Mouse (Mus musculus) intestine, postnatal 0 days (tissue): ENCODE results near the gene Zfp512. TPM values are rescaled to one million over a fixed set of nuclear protein-coding genes. Genes with fewer than 3 reads are reported as not detected.
A peak's percentile ranks its signal among the peaks of the same experiment; 100 is the strongest.

Experiments used
- ATAC-seq: fragments of 200-750 bp; cut with Nextera tagmentation; 2 replicates; pipeline ENCODE4 v1.8.0; 2017; ENCODE audit warnings: mild to moderate bottlenecking, moderate TSS enrichment, moderate library complexity
- H3K27ac ChIP-seq: fragments of 300-500 bp; sonication (generic); 2 replicates; pipeline ENCODE4 v1.5.1; 2014; ENCODE audit warnings: mild to moderate bottlenecking, low read depth, low read length, moderate library complexity
- H3K27me3 ChIP-seq: fragments of 300-500 bp; sonication (generic); replicated peaks from 2 replicates; pipeline ENCODE4 v1.6.1; 2014; ENCODE audit warnings: low read length, mixed read lengths; ENCODE audit not compliant: control insufficient read depth, insufficient read depth
- H3K36me3 ChIP-seq: fragments of 300-500 bp; sonication (generic); 2 replicates; pipeline ENCODE4 v1.6.1; 2014; ENCODE audit warnings: mild to moderate bottlenecking, moderate library complexity; ENCODE audit not compliant: control insufficient read depth, insufficient read depth
- H3K4me1 ChIP-seq: fragments of 300-500 bp; sonication (generic); replicated peaks from 2 replicates; pipeline ENCODE4 v1.6.1; 2014; ENCODE audit warnings: antibody characterized with exemption, low read length, mixed read lengths; ENCODE audit not compliant: control insufficient read depth, insufficient read depth
- H3K4me2 ChIP-seq: fragments of 300-500 bp; sonication (generic); replicated peaks from 2 replicates; pipeline ENCODE4 v1.6.1; 2014; ENCODE audit warnings: low read depth, mild to moderate bottlenecking, moderate library complexity
- H3K4me3 ChIP-seq: fragments of 300-500 bp; sonication (generic); 2 replicates; pipeline ENCODE4 v1.5.1; 2014; ENCODE audit warnings: low read depth, low read length
- H3K9ac ChIP-seq: fragments of 300-500 bp; sonication (generic); 2 replicates; pipeline ENCODE4 v1.6.1; 2014; ENCODE audit warnings: mild to moderate bottlenecking, low read depth, low read length
- H3K9me3 ChIP-seq: fragments of 300-500 bp; sonication (generic); 2 replicates; pipeline ENCODE4 v1.6.1; 2016; ENCODE audit warnings: mixed run types; ENCODE audit not compliant: control insufficient read depth
- CTCF ChIP-seq: sonication (generic); IDR thresholded peaks from 2 replicates; pipeline ENCODE4 v1.5.1; 2016; ENCODE audit warnings: low read depth, mild to moderate bottlenecking, control low read depth, antibody characterized with exemption, moderate library complexity
- WGBS: fragments of 180-500 bp; shearing (Covaris S2); extraction: QIAGEN DNeasy Blood & Tissue Kit; methylation state at CpG from one replicate; pipeline ENCODE4 v1.1.7; 2014; 5-methylcytosine and 5-hydroxymethylcytosine counted together
- polyA plus RNA-seq: library from polyadenylated mRNA; unstranded; fragments of >200 nt; fragmentation: Nextera tagmentation; extraction: Ambion mirVana; gene quantifications from 2 replicates; pipeline ENCODE4 v1.2.1, GENCODE M21; 2015

Zfp512 gene
- polyA plus RNA-seq, 1 experiment from 2014 or later = 9.3 TPM

- TF ChIP-seq CTCF = no peak
- Histone ChIP-seq H3K4me1 (0 out of 2 replicates have a peak, but pooled peaks cover 6% of the 10 kb centered on the region), H3K9me3 (no peaks in the 10 kb centered on the region), H3K27ac (no peak overlapping the region), H3K9ac (no peak overlapping the region), H3K27me3 (no peaks in the 10 kb centered on the region), H3K4me3 (no peak overlapping the region), H3K36me3 (0 out of 2 replicates have a peak, but pooled peaks cover under 1% of the 10 kb centered on the region), H3K4me2 (no peak overlapping the region)
- 66% methylated on average over 1 of the region's 1 CpGs for WGBS
- no peak for ATAC-seq
These were observed 39.8 kb downstream of the Zfp512 start for GRCm38 (mm10) chr5:31492031-31492430.

- Histone ChIP-seq H3K4me2 (peak within 1 kb of the TSS; percentile 89), H3K36me3 (peaks cover 14% of the 10 kb centered on the region; the same call in 1 of the 2 replicates), H3K27ac (no peak within 1 kb of the TSS), H3K9ac (peak within 1 kb of the TSS; percentile 57), H3K4me3 (peak within 1 kb of the TSS; percentile 87), H3K9me3 (no peaks in the 10 kb centered on the region), H3K27me3 (no peaks in the 10 kb centered on the region), H3K4me1 (0 out of 2 replicates have a peak, but pooled peaks cover 6% of the 10 kb centered on the region)
- ATAC-seq = peak; percentile 98
- no peak for TF ChIP-seq CTCF
- under 1% methylated on average over 49 of the region's 49 CpGs for WGBS
These were observed 42.5 kb downstream of the Zfp512 start, which contains the start of gene Gpn1 for GRCm38 (mm10) chr5:31494513-31495297. TSS of gene Gpn1 (plus strand) at chr5:31494741.

GRCm38 (mm10) chr5:31504843-31505242, 52.6 kb downstream of the Zfp512 start:
- Histone ChIP-seq H3K9ac (no peak overlapping the region), H3K27ac (no peak overlapping the region), H3K36me3 (peaks cover 64% of the 10 kb centered on the region), H3K4me3 (no peak overlapping the region), H3K4me1 (no peaks in the 10 kb centered on the region), H3K4me2 (no peak overlapping the region), H3K9me3 (no peaks in the 10 kb centered on the region), H3K27me3 (no peaks in the 10 kb centered on the region)
- 57% methylated on average over 10 of the region's 10 CpGs for WGBS
- no peak for TF ChIP-seq CTCF
- no peak for ATAC-seq

- 70% methylated on average over 1 of the region's 1 CpGs for WGBS
- H3K4me2 ChIP-seq = no peak overlapping the region
- no peaks in the 10 kb centered on the region for H3K4me1 ChIP-seq
- no peak for ATAC-seq
- H3K27me3 ChIP-seq = no peaks in the 10 kb centered on the region
- H3K9ac ChIP-seq = no peak overlapping the region
- no peak for TF ChIP-seq CTCF
- H3K36me3 ChIP-seq = peaks cover 57% of the 10 kb centered on the region
- H3K27ac ChIP-seq = no peak overlapping the region
- no peaks in the 10 kb centered on the region for H3K9me3 ChIP-seq
- H3K4me3 ChIP-seq = no peak overlapping the region
These were observed 60.2 kb downstream of the Zfp512 start for GRCm38 (mm10) chr5:31512481-31512880.

- 0 out of 2 replicates have a peak, but pooled peaks cover 2% of the 10 kb centered on the region for H3K4me1 ChIP-seq
- H3K9ac ChIP-seq = no peak overlapping the region
- H3K9me3 ChIP-seq = no peaks in the 10 kb centered on the region
- no peak overlapping the region for H3K27ac ChIP-seq
- H3K4me3 ChIP-seq = no peak overlapping the region
- ATAC-seq = no peak
- no peak for TF ChIP-seq CTCF
- WGBS = 86% methylated on average over 6 of the region's 6 CpGs
- no peak overlapping the region for H3K4me2 ChIP-seq
- peaks cover 53% of the 10 kb centered on the region for H3K36me3 ChIP-seq
- H3K27me3 ChIP-seq = no peaks in the 10 kb centered on the region
These were observed 68.3 kb downstream of the Zfp512 start for GRCm38 (mm10) chr5:31520556-31520955.

- Histone ChIP-seq H3K9me3 (no peaks in the 10 kb centered on the region), H3K4me1 (peaks cover 9% of the 10 kb centered on the region; the same call in 1 of the 2 replicates), H3K36me3 (peaks cover 29% of the 10 kb centered on the region), H3K27me3 (no peaks in the 10 kb centered on the region), H3K27ac (peak within 1 kb of the TSS; percentile 70), H3K4me3 (peak within 1 kb of the TSS; percentile 96), H3K4me2 (peak within 1 kb of the TSS; percentile 90), H3K9ac (peak within 1 kb of the TSS; percentile 75)
- WGBS = 1% methylated on average over 28 of the region's 28 CpGs
- ATAC-seq = peak; percentile 82
- TF ChIP-seq CTCF = no peak
These were observed 74.3 kb downstream of the Zfp512 start, which contains the start of gene Slc4a1ap for GRCm38 (mm10) chr5:31526354-31527116. TSS of gene Slc4a1ap (plus strand) at chr5:31526995.
